9 mouse cellular contexts compared by ENCODE assay signal in genomic region chr12:79627351-79628120, GRCm38 (mm10).
A peak's percentile ranks its signal among the peaks of the same experiment; 100 is the strongest.
DNase-seq lines count a peak whose midpoint lies in the region; ATAC-seq and TF ChIP-seq lines count a peak whose summit lies in the region.
"Had no signal": no experiment of that assay in that cellular context is flagged by ENCODE, and none has a peak within 500 bp of the region (broad histone marks: within the 10 kb centered on the region; RNA-seq: fewer than 3 reads in every experiment).

No protein-coding gene starts in this region.

- H3K27ac ChIP-seq in intestine, embryonic 14.5 days (ENCODE audit: low read depth), result peak overlapping the region; percentile 36; the same call in 1 of the 2 replicates
- no peak overlapping the region for H3K27ac ChIP-seq in intestine, postnatal 0 days (ENCODE audit: low read depth, low read length)
- no peak overlapping the region for H3K27ac ChIP-seq in liver, embryonic 14.5 days

- H3K9ac ChIP-seq in intestine, embryonic 14.5 days (ENCODE audit: low read length), result no peak overlapping the region
- no peak overlapping the region for H3K9ac ChIP-seq in intestine, postnatal 0 days (ENCODE audit: low read depth, low read length)
- no peak overlapping the region for H3K9ac ChIP-seq in liver, embryonic 14.5 days (replicated peaks)

- no peaks in the 10 kb centered on the region for H3K9me3 ChIP-seq in intestine, embryonic 14.5 days (ENCODE audit: control insufficient read depth, low read length)
- H3K9me3 ChIP-seq in intestine, postnatal 0 days (ENCODE audit: control insufficient read depth), result no peaks in the 10 kb centered on the region
- no peaks in the 10 kb centered on the region for H3K9me3 ChIP-seq in liver, embryonic 14.5 days (ENCODE audit: control insufficient read depth, low read length)
- H3K9me3 ChIP-seq: G1E had no signal

- peaks cover 26% of the 10 kb centered on the region for H3K4me1 ChIP-seq in intestine, embryonic 14.5 days (replicated peaks; ENCODE audit: control insufficient read depth, insufficient read depth, low read length)
- H3K4me1 ChIP-seq in intestine, postnatal 0 days (replicated peaks; ENCODE audit: control insufficient read depth, insufficient read depth, low read length), result peaks cover 6% of the 10 kb centered on the region; the same call in 1 of the 2 replicates
- H3K4me1 ChIP-seq in liver, embryonic 14.5 days (replicated peaks; ENCODE audit: control insufficient read depth in 2 of 2, insufficient read depth in 2 of 2, low read length in 1 of 2), result peaks cover 9 to 22% of the 10 kb centered on the region in 2 experiments; a peak in 3 of 4 replicates

- no peak for TF ChIP-seq CTCF in intestine, postnatal 0 days (IDR thresholded peaks at IDR 0.05; ENCODE audit: low read depth)
- TF ChIP-seq CTCF in liver, embryonic 14.5 days (IDR thresholded peaks at IDR 0.05; ENCODE audit: low read depth), result no peak

- H3K36me3 ChIP-seq in intestine, embryonic 14.5 days (ENCODE audit: control insufficient read depth, insufficient read depth, low read length), result no peaks in the 10 kb centered on the region
- no peaks in the 10 kb centered on the region for H3K36me3 ChIP-seq in intestine, postnatal 0 days (ENCODE audit: control insufficient read depth, insufficient read depth)
- H3K36me3 ChIP-seq in liver, embryonic 14.5 days (replicated peaks; ENCODE audit: control insufficient read depth, insufficient read depth, low read depth), result no peaks in the 10 kb centered on the region

- H3K4me3 ChIP-seq in intestine, embryonic 14.5 days (ENCODE audit: low read depth, low read length), result no peak overlapping the region
- H3K4me3 ChIP-seq in intestine, postnatal 0 days (ENCODE audit: low read depth, low read length), result no peak overlapping the region
- no peak overlapping the region for H3K4me3 ChIP-seq in liver, embryonic 14.5 days (ENCODE audit: insufficient read depth in 1 of 2, low read depth in 2 of 2, low read length in 2 of 2)

- no peak for ATAC-seq in intestine, embryonic 14.5 days (replicated peaks; ENCODE audit: low FRiP score, low TSS enrichment, low read depth)
- ATAC-seq in intestine, postnatal 0 days, result no peak
- ATAC-seq in liver, embryonic 14.5 days (ENCODE audit: insufficient read depth), result peak; percentile 66; the same call in 1 of the 2 replicates

- no peak overlapping the region for H3K4me2 ChIP-seq in intestine, embryonic 14.5 days (ENCODE audit: low read length)
- H3K4me2 ChIP-seq in intestine, postnatal 0 days (replicated peaks; ENCODE audit: low read depth), result no peak overlapping the region
- no peak overlapping the region for H3K4me2 ChIP-seq in liver, embryonic 14.5 days (ENCODE audit: low read depth)

- H3K27me3 ChIP-seq in intestine, embryonic 14.5 days (replicated peaks; ENCODE audit: control insufficient read depth, insufficient read depth, low read length), result no peaks in the 10 kb centered on the region
- H3K27me3 ChIP-seq in intestine, postnatal 0 days (replicated peaks; ENCODE audit: control insufficient read depth, insufficient read depth, low read length), result no peaks in the 10 kb centered on the region
- no peaks in the 10 kb centered on the region for H3K27me3 ChIP-seq in liver, embryonic 14.5 days (ENCODE audit: control insufficient read depth, insufficient read depth, low read length)

- 64% methylated on average over 4 of the region's 4 CpGs for WGBS in intestine, embryonic 14.5 days
- 66% methylated on average over 4 of the region's 4 CpGs for WGBS in intestine, postnatal 0 days
- 29% methylated on average over 4 of the region's 4 CpGs for WGBS in liver, embryonic 14.5 days (ENCODE audit: insufficient replicate concordance)

- TF ChIP-seq EP300 in liver, embryonic 14.5 days (IDR thresholded peaks at IDR 0.05; ENCODE audit: low read depth), result no peak

- DNase-seq in intestine, embryonic 14.5 days (ENCODE audit: low spot score), result no peak
- peak; percentile 19 for DNase-seq in thymus, postnatal 14 days
- DNase-seq in thymus, postnatal 36 days, result no peak
- no peak for DNase-seq in liver, embryonic 14.5 days (ENCODE audit: low read depth in 3 of 3, low spot score in 3 of 3)
- DNase-seq in urinary bladder, postnatal 10 days (ENCODE audit: low spot score), result no peak
- DNase-seq in kidney, adult 9 months, result no peak
- DNase-seq: adrenal gland, postnatal 14 days had no signal
